Mouse (Mus musculus): ENCODE results near the gene Olfr620. TPM values are rescaled to one million over a fixed set of nuclear protein-coding genes. Genes with fewer than 3 reads are reported as not detected.

Gene Olfr620
- total RNA-seq (2014; rRNA removed) (not detected in 2 replicates), polyA plus RNA-seq (2015; fragmentation: Nextera tagmentation; extraction: Ambion mirVana) (not detected in 2 replicates)

DNA sequence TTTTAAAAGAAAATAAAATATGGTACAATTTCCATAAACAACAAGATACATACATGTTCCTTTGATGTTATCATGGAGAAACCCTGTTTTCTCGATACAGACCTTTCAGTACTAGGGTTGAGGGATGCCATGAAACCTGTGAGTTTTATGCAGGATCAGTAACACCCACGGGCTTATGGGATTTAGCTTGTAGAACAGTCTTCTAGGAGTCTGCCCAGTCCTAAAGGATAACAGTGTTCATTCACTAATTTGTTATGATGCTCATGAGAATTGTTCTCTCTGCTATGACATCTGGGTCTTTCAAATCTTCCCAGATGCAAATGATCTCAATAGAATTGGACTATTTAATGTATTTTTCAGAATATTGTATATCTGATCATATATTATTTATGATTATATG, at the start of gene Olfr620:
Gene Olfr620 (minus strand): TSS at position 101 of the 400 bp plus-strand sequence.
- 84% methylated on average over 2 of the region's 2 CpGs for WGBS
- ATAC-seq (ENCODE audit: low FRiP score), result no peak
- Histone ChIP-seq H3K4me2 (ENCODE audit: low read depth, low read length, poor library complexity, severe bottlenecking) (no peak within 1 kb of the TSS), H3K9me3 (ENCODE audit: low read length) (no peaks in the 10 kb centered on the region), H3K4me1 (ENCODE audit: insufficient read depth, low read length) (no peaks in the 10 kb centered on the region), H3K9ac (replicated peaks; ENCODE audit: low read length, poor library complexity, severe bottlenecking) (no peak within 1 kb of the TSS), H3K27ac (ENCODE audit: low read depth, low read length) (no peak within 1 kb of the TSS), H3K4me3 (ENCODE audit: low read depth, low read length) (no peak within 1 kb of the TSS), H3K27me3 (ENCODE audit: insufficient read depth, low read length) (no peaks in the 10 kb centered on the region), H3K36me3 (ENCODE audit: insufficient read depth, low read length) (no peaks in the 10 kb centered on the region)
- no peak for DNase-seq (ENCODE audit: low spot score)
- no peak for TF ChIP-seq CTCF (IDR thresholded peaks at IDR 0.05)

GRCm38 (mm10) chr7:103644070-103644469, 31.7 kb upstream of the Olfr620 start:
- no peak for ATAC-seq (ENCODE audit: low FRiP score)
- H3K9ac ChIP-seq (replicated peaks; ENCODE audit: low read length, poor library complexity, severe bottlenecking), result no peak overlapping the region
- H3K27ac ChIP-seq (ENCODE audit: low read depth, low read length), result no peak overlapping the region
- 88% methylated on average over 4 of the region's 4 CpGs for WGBS
- no peak for DNase-seq (ENCODE audit: low spot score)
- H3K4me1 ChIP-seq (ENCODE audit: insufficient read depth, low read length), result no peaks in the 10 kb centered on the region
- H3K36me3 ChIP-seq (ENCODE audit: insufficient read depth, low read length), result no peaks in the 10 kb centered on the region
- no peaks in the 10 kb centered on the region for H3K9me3 ChIP-seq (ENCODE audit: low read length)
- H3K4me2 ChIP-seq (ENCODE audit: low read depth, low read length, poor library complexity, severe bottlenecking), result no peak overlapping the region
- no peak for TF ChIP-seq CTCF (IDR thresholded peaks at IDR 0.05)
- H3K27me3 ChIP-seq (ENCODE audit: insufficient read depth, low read length), result no peaks in the 10 kb centered on the region
- no peak overlapping the region for H3K4me3 ChIP-seq (ENCODE audit: low read depth, low read length)

GRCm38 (mm10) chr7:103642602-103643001, 30.3 kb upstream of the Olfr620 start, which contains the start of gene Olfr622:
Olfr622 (minus strand) TSS chr7:103642702.
- H3K4me2 ChIP-seq (ENCODE audit: low read depth, low read length, poor library complexity, severe bottlenecking), result no peak within 1 kb of the TSS
- 80% methylated on average over 1 of the region's 1 CpGs for WGBS
- no peak within 1 kb of the TSS for H3K27ac ChIP-seq (ENCODE audit: low read depth, low read length)
- DNase-seq (ENCODE audit: low spot score) (no peak), ATAC-seq (ENCODE audit: low FRiP score) (no peak)
- no peaks in the 10 kb centered on the region for H3K4me1 ChIP-seq (ENCODE audit: insufficient read depth, low read length)
- H3K4me3 ChIP-seq (ENCODE audit: low read depth, low read length), result no peak within 1 kb of the TSS
- H3K9me3 ChIP-seq (ENCODE audit: low read length), result no peaks in the 10 kb centered on the region
- H3K9ac ChIP-seq (replicated peaks; ENCODE audit: low read length, poor library complexity, severe bottlenecking), result no peak within 1 kb of the TSS
- H3K27me3 ChIP-seq (ENCODE audit: insufficient read depth, low read length), result no peaks in the 10 kb centered on the region
- no peak for TF ChIP-seq CTCF (IDR thresholded peaks at IDR 0.05)
- no peaks in the 10 kb centered on the region for H3K36me3 ChIP-seq (ENCODE audit: insufficient read depth, low read length)

DNA sequence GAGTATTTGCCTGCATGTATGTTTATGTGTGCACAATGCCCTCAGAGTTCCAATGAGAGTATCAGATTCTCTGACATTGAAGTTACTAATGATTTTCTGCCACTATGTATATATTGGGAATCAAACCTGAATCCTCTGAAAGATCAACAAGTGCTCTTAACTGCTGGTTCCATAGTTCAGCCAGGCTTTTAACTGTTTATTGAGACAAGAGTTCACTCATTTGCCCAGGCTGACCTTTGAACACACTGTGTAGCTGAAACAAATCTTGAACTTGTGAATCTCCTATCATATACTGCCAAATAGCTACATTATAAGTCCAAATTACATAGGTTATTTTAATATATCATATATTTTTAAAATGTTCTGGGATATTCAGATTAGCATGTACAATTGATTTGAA, 24.5 kb upstream of the Olfr620 start:
- H3K9me3 ChIP-seq (ENCODE audit: low read length), result no peaks in the 10 kb centered on the region
- DNase-seq (ENCODE audit: low spot score) (no peak), ATAC-seq (ENCODE audit: low FRiP score) (no peak)
- H3K9ac ChIP-seq (replicated peaks; ENCODE audit: low read length, poor library complexity, severe bottlenecking), result no peak overlapping the region
- no peaks in the 10 kb centered on the region for H3K4me1 ChIP-seq (ENCODE audit: insufficient read depth, low read length)
- H3K36me3 ChIP-seq (ENCODE audit: insufficient read depth, low read length), result no peaks in the 10 kb centered on the region
- no peak overlapping the region for H3K4me3 ChIP-seq (ENCODE audit: low read depth, low read length)
- no peaks in the 10 kb centered on the region for H3K27me3 ChIP-seq (ENCODE audit: insufficient read depth, low read length)
- H3K27ac ChIP-seq (ENCODE audit: low read depth, low read length), result no peak overlapping the region
- no peak overlapping the region for H3K4me2 ChIP-seq (ENCODE audit: low read depth, low read length, poor library complexity, severe bottlenecking)
- TF ChIP-seq CTCF (IDR thresholded peaks at IDR 0.05), result no peak

DNA sequence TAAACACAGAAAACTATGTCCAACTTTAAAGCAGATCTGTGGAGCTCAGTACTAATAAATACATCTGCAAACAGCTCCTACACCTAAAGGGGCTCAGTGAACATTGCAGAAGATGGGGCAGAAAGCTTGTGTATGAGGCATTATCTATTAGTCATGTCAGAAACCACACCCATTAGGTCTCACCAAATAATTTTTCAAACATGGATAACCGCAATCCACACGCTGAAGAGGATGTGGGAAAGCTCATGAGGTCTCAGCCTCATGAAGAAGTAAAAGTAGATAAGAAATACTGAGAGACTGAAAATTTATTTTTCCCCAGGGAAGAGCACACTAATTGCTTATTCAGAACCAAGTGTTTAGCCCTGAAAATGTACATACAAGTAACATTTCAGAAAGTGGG, 4.9 kb downstream of the Olfr620 start:
- ATAC-seq (ENCODE audit: low FRiP score), result no peak
- TF ChIP-seq CTCF (IDR thresholded peaks at IDR 0.05), result no peak
- Histone ChIP-seq H3K4me2 (ENCODE audit: low read depth, low read length, poor library complexity, severe bottlenecking) (no peak overlapping the region), H3K36me3 (ENCODE audit: insufficient read depth, low read length) (no peaks in the 10 kb centered on the region), H3K4me3 (ENCODE audit: low read depth, low read length) (no peak overlapping the region), H3K9ac (replicated peaks; ENCODE audit: low read length, poor library complexity, severe bottlenecking) (no peak overlapping the region), H3K27me3 (ENCODE audit: insufficient read depth, low read length) (no peaks in the 10 kb centered on the region), H3K4me1 (ENCODE audit: insufficient read depth, low read length) (no peaks in the 10 kb centered on the region), H3K9me3 (ENCODE audit: low read length) (no peaks in the 10 kb centered on the region), H3K27ac (ENCODE audit: low read depth, low read length) (no peak overlapping the region)
- DNase-seq (ENCODE audit: low spot score), result no peak
- WGBS, result 88% methylated on average over 2 of the region's 2 CpGs

GRCm38 (mm10) chr7:103600275-103600674, 12.1 kb downstream of the Olfr620 start, which contains the start of gene Olfr619:
Olfr619 (plus strand) TSS chr7:103600575.
- no peak for TF ChIP-seq CTCF (IDR thresholded peaks at IDR 0.05)
- H3K4me1 ChIP-seq (ENCODE audit: insufficient read depth, low read length), result no peaks in the 10 kb centered on the region
- no peak within 1 kb of the TSS for H3K9ac ChIP-seq (replicated peaks; ENCODE audit: low read length, poor library complexity, severe bottlenecking)
- H3K4me3 ChIP-seq (ENCODE audit: low read depth, low read length), result no peak within 1 kb of the TSS
- H3K9me3 ChIP-seq (ENCODE audit: low read length), result no peaks in the 10 kb centered on the region
- ATAC-seq (ENCODE audit: low FRiP score) (no peak), DNase-seq (ENCODE audit: low spot score) (no peak)
- H3K27me3 ChIP-seq (ENCODE audit: insufficient read depth, low read length), result no peaks in the 10 kb centered on the region
- H3K36me3 ChIP-seq (ENCODE audit: insufficient read depth, low read length), result no peaks in the 10 kb centered on the region
- H3K27ac ChIP-seq (ENCODE audit: low read depth, low read length), result no peak within 1 kb of the TSS
- no peak within 1 kb of the TSS for H3K4me2 ChIP-seq (ENCODE audit: low read depth, low read length, poor library complexity, severe bottlenecking)
